Mouse (Mus musculus): ENCODE results near the gene Btk. TPM values are rescaled to one million over a fixed set of nuclear protein-coding genes. Genes with fewer than 3 reads are reported as not detected.
A peak's percentile ranks its signal among the peaks of the same experiment; 100 is the strongest.

Gene Btk
- polyA plus RNA-seq, 1 experiment from 2014 or later, result 1.4 TPM

GRCm38 (mm10) chrX:134601380-134602120, 18.2 kb upstream of the Btk start:
- peak; percentile 73 for ATAC-seq (ENCODE audit: extremely low read depth, insufficient number of reproducible peaks, low FRiP score, low TSS enrichment)
- Histone ChIP-seq H3K4me1 (peaks cover 11% of the 10 kb centered on the region), H3K4me3 (peak overlapping the region; percentile 61), H3K9ac (peak overlapping the region; percentile 84), H3K27ac (replicated peaks) (peak overlapping the region; percentile 90), H3K9me3 (no peaks in the 10 kb centered on the region), H3K27me3 (replicated peaks) (no peaks in the 10 kb centered on the region), H3K4me2 (peak overlapping the region; percentile 70), H3K36me3 (0 out of 2 replicates have a peak, but pooled peaks cover 2% of the 10 kb centered on the region)
- WGBS, result 11% methylated on average over 41 of the region's 43 CpGs

GRCm38 (mm10) chrX:134600659-134601379, 17.4 kb upstream of the Btk start, which contains the start of the genes Gla and Hnrnph2:
Gene Gla (minus strand): TSS chrX:134601125.
Gene Hnrnph2 (plus strand): TSS chrX:134601179.
- Histone ChIP-seq H3K4me1 (peaks cover 11% of the 10 kb centered on the region), H3K4me2 (peak within 1 kb of the TSS; percentile 71), H3K27me3 (replicated peaks) (no peaks in the 10 kb centered on the region), H3K4me3 (peak within 1 kb of the TSS; percentile 61), H3K36me3 (0 out of 2 replicates have a peak, but pooled peaks cover 2% of the 10 kb centered on the region), H3K27ac (replicated peaks) (peak within 1 kb of the TSS; percentile 90), H3K9me3 (no peaks in the 10 kb centered on the region), H3K9ac (peak within 1 kb of the TSS; percentile 84)
- 17% methylated on average over 33 of the region's 33 CpGs for WGBS
- peak; percentile 92 for ATAC-seq (ENCODE audit: extremely low read depth, insufficient number of reproducible peaks, low FRiP score, low TSS enrichment)

- H3K36me3 ChIP-seq, result 0 out of 2 replicates have a peak, but pooled peaks cover 2% of the 10 kb centered on the region
- H3K9ac ChIP-seq, result peak overlapping the region; percentile 79
- no peak for ATAC-seq (ENCODE audit: extremely low read depth, insufficient number of reproducible peaks, low FRiP score, low TSS enrichment)
- H3K4me2 ChIP-seq, result peak overlapping the region; percentile 71
- H3K27me3 ChIP-seq (replicated peaks), result no peaks in the 10 kb centered on the region
- H3K27ac ChIP-seq (replicated peaks), result peak overlapping the region; percentile 75
- peaks cover 11% of the 10 kb centered on the region for H3K4me1 ChIP-seq
- 24% methylated on average over 10 of the region's 10 CpGs for WGBS
- peak overlapping the region; percentile 61 for H3K4me3 ChIP-seq
- H3K9me3 ChIP-seq, result no peaks in the 10 kb centered on the region
These were observed 16.7 kb upstream of the Btk start for GRCm38 (mm10) chrX:134599922-134600565.

- Histone ChIP-seq H3K9ac (no peak overlapping the region), H3K4me3 (no peak overlapping the region), H3K4me2 (no peak overlapping the region), H3K27ac (replicated peaks) (no peak overlapping the region), H3K9me3 (no peaks in the 10 kb centered on the region), H3K27me3 (replicated peaks) (no peaks in the 10 kb centered on the region), H3K36me3 (peaks cover 28% of the 10 kb centered on the region), H3K4me1 (peaks cover 7% of the 10 kb centered on the region)
- 53% methylated on average over 5 of the region's 5 CpGs for WGBS
- ATAC-seq (ENCODE audit: extremely low read depth, insufficient number of reproducible peaks, low FRiP score, low TSS enrichment), result no peak
These were observed 6.5 kb upstream of the Btk start for GRCm38 (mm10) chrX:134589836-134590235.

- H3K27ac ChIP-seq (replicated peaks), result no peak overlapping the region
- H3K4me1 ChIP-seq, result peaks cover 8% of the 10 kb centered on the region
- H3K4me2 ChIP-seq, result no peak overlapping the region
- ATAC-seq (ENCODE audit: extremely low read depth, insufficient number of reproducible peaks, low FRiP score, low TSS enrichment), result no peak
- no peak overlapping the region for H3K4me3 ChIP-seq
- H3K36me3 ChIP-seq, result peaks cover 28% of the 10 kb centered on the region
- no peaks in the 10 kb centered on the region for H3K27me3 ChIP-seq (replicated peaks)
- H3K9ac ChIP-seq, result no peak overlapping the region
- H3K9me3 ChIP-seq, result no peaks in the 10 kb centered on the region
- 79% methylated on average over 3 of the region's 3 CpGs for WGBS
These were observed 5.6 kb upstream of the Btk start for GRCm38 (mm10) chrX:134588997-134589396.

- no peak overlapping the region for H3K4me3 ChIP-seq
- no peaks in the 10 kb centered on the region for H3K9me3 ChIP-seq
- ATAC-seq (ENCODE audit: extremely low read depth, insufficient number of reproducible peaks, low FRiP score, low TSS enrichment), result no peak
- H3K4me1 ChIP-seq, result peaks cover 8% of the 10 kb centered on the region
- H3K4me2 ChIP-seq, result no peak overlapping the region
- no peak overlapping the region for H3K27ac ChIP-seq (replicated peaks)
- no peaks in the 10 kb centered on the region for H3K27me3 ChIP-seq (replicated peaks)
- H3K9ac ChIP-seq, result no peak overlapping the region
- WGBS, result 76% methylated on average over 4 of the region's 4 CpGs
- peaks cover 28% of the 10 kb centered on the region for H3K36me3 ChIP-seq
These were observed 4.9 kb upstream of the Btk start for GRCm38 (mm10) chrX:134588261-134588660.

GRCm38 (mm10) chrX:134586447-134586846, 3.1 kb upstream of the Btk start:
- Histone ChIP-seq H3K4me3 (peak overlapping the region; percentile 63), H3K27me3 (replicated peaks) (no peaks in the 10 kb centered on the region), H3K9me3 (no peaks in the 10 kb centered on the region), H3K27ac (replicated peaks) (peak overlapping the region; percentile 87), H3K9ac (peak overlapping the region; percentile 88), H3K4me1 (peaks cover 8% of the 10 kb centered on the region), H3K36me3 (peaks cover 28% of the 10 kb centered on the region), H3K4me2 (peak overlapping the region; percentile 74)
- no peak for ATAC-seq (ENCODE audit: extremely low read depth, insufficient number of reproducible peaks, low FRiP score, low TSS enrichment)
- WGBS, result 22% methylated on average over 8 of the region's 8 CpGs

- Histone ChIP-seq H3K36me3 (peaks cover 28% of the 10 kb centered on the region), H3K27me3 (replicated peaks) (no peaks in the 10 kb centered on the region), H3K9me3 (no peaks in the 10 kb centered on the region), H3K4me3 (peak within 1 kb of the TSS; percentile 63), H3K4me1 (peaks cover 8% of the 10 kb centered on the region), H3K27ac (replicated peaks) (peak within 1 kb of the TSS; percentile 87), H3K9ac (peak within 1 kb of the TSS; percentile 88), H3K4me2 (peak within 1 kb of the TSS; percentile 74)
- 16% methylated on average over 45 of the region's 45 CpGs for WGBS
- ATAC-seq (ENCODE audit: extremely low read depth, insufficient number of reproducible peaks, low FRiP score, low TSS enrichment), result peak; percentile 84
These were observed 2.0 kb upstream of the Btk start, which contains the start of gene Rpl36a for GRCm38 (mm10) chrX:134585103-134586002. Gene Rpl36a (plus strand): TSS chrX:134585654.

- Histone ChIP-seq H3K36me3 (peaks cover 3% of the 10 kb centered on the region), H3K4me3 (no peak overlapping the region), H3K4me1 (peaks cover 8% of the 10 kb centered on the region), H3K9ac (no peak overlapping the region), H3K27ac (replicated peaks) (no peak overlapping the region), H3K27me3 (replicated peaks) (no peaks in the 10 kb centered on the region), H3K4me2 (no peak overlapping the region), H3K9me3 (no peaks in the 10 kb centered on the region)
- 70% methylated on average over 10 of the region's 11 CpGs for WGBS
- no peak for ATAC-seq (ENCODE audit: extremely low read depth, insufficient number of reproducible peaks, low FRiP score, low TSS enrichment)
These were observed 1.1 kb downstream of the Btk start for GRCm38 (mm10) chrX:134582270-134582669.

- Histone ChIP-seq H3K27me3 (replicated peaks) (no peaks in the 10 kb centered on the region), H3K9me3 (no peaks in the 10 kb centered on the region), H3K36me3 (no peaks in the 10 kb centered on the region), H3K4me2 (no peak overlapping the region), H3K4me1 (peaks cover 2% of the 10 kb centered on the region; the same call in 1 of the 2 replicates), H3K4me3 (no peak overlapping the region), H3K27ac (replicated peaks) (no peak overlapping the region), H3K9ac (no peak overlapping the region)
- ATAC-seq (ENCODE audit: extremely low read depth, insufficient number of reproducible peaks, low FRiP score, low TSS enrichment), result no peak
- 73% methylated on average over 14 of the region's 14 CpGs for WGBS
These were observed 2.7 kb downstream of the Btk start for GRCm38 (mm10) chrX:134580528-134581305.

Measured in heart, embryonic 13.5 days (tissue).